Mouse (Mus musculus): ENCODE data around the gene Meox1.

DNA sequence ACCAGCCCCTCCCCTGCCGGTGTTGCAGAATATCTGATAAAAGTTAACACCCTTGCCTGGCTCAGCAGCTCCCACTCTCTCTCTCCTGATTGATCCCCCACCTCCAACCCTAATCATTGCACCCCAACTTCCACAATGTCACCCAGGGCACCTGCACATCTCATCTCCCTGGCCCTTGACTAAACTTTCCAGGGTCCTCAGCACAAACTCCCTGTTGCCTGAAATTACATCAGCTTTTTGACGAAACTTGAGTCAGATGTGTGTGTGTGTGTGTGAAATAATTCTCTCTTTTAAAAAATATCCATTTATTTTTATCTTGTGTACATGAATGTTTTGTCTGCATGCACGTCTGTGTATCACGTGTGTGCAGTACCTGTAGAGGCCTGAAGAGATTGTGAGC lies 65.5 kb downstream of the Meox1 start:
- TF ChIP-seq CTCF (IDR thresholded peaks at IDR 0.05; ENCODE audit: low read depth, low read length) (no peak), TAL1 (conservative IDR thresholded peaks at IDR 0.05; ENCODE audit: low read depth, low read length) (no peak)
